Mouse (Mus musculus) bone marrow, adult 2 months (tissue): Measurements from ENCODE around the gene Ncor1. TPM values are rescaled to one million over a fixed set of nuclear protein-coding genes. Genes with fewer than 3 reads are reported as not detected.
"Not testable (repeated sequence)": the region's sequence is repeated elsewhere in the genome, so short reads cannot be mapped to it uniquely, and the experiment has no call there.

Source experiments
- H3K27ac ChIP-seq: fragments of 200-500 bp; 2 replicates; pipeline ENCODE4 v1.5.1; 2012; ENCODE audit warnings: low read depth, mild to moderate bottlenecking, control low read depth, inconsistent platforms, low read length; ENCODE audit not compliant: control insufficient read depth, poor library complexity, insufficient read depth
- H3K4me1 ChIP-seq: fragments of 200-500 bp; 2 replicates; pipeline ENCODE4 v1.6.1; 2011; ENCODE audit warnings: low read length; ENCODE audit not compliant: control insufficient read depth, insufficient read depth
- H3K4me3 ChIP-seq: fragments of 200-500 bp; replicated peaks from 2 replicates; pipeline ENCODE3; 2011; ENCODE audit warnings: mild to moderate bottlenecking, low read depth, low read length, control low read depth; ENCODE audit not compliant: control insufficient read depth
- CTCF ChIP-seq: fragments of 200-500 bp; IDR thresholded peaks from 2 replicates; pipeline ENCODE4 v1.5.1; 2011; ENCODE audit warnings: low read length, control low read depth; ENCODE audit not compliant: control insufficient read depth, insufficient read depth
- POLR2A ChIP-seq: fragments of 200-500 bp; IDR thresholded peaks from 2 replicates; pipeline ENCODE4 v1.6.1; 2011; ENCODE audit warnings: low read depth, mild to moderate bottlenecking, control low read depth, low read length, borderline replicate concordance; ENCODE audit not compliant: control insufficient read depth
- WGBS: fragments of 180-500 bp; shearing (Covaris S2); methylation state at CpG from one replicate; pipeline ENCODE4 v1.1.7; 2018; 5-methylcytosine and 5-hydroxymethylcytosine counted together
- polyA plus RNA-seq: library from polyadenylated mRNA; stranded (reverse); fragments of >200 nt; gene quantifications from 2 replicates; pipeline ENCODE4 v1.2.4, GENCODE M21; 2011; ENCODE audit warnings: low replicate concordance; ENCODE audit not compliant: missing spikeins, insufficient read depth, insufficient read length

Ncor1 gene
- polyA plus RNA-seq, 1 experiment, result 172 TPM

- 88% methylated on average over 6 of the region's 6 CpGs for WGBS
Observed at GRCm38 (mm10) chr11:62493701-62494100, 35.4 kb upstream of the Ncor1 start.

GRCm38 (mm10) chr11:62487540-62488350 lies 29.4 kb upstream of the Ncor1 start:
- TF ChIP-seq CTCF (no peak), POLR2A (no peak)
- 91% methylated on average over 10 of the region's 10 CpGs for WGBS
- Histone ChIP-seq H3K4me1 (no peaks in the 10 kb centered on the region; the same call in 1 of the 2 replicates), H3K4me3 (no peak overlapping the region), H3K27ac (no peak overlapping the region)

More at GRCm38 (mm10) chr11:62493701-62494100, 35.4 kb upstream of the Ncor1 start:
- Histone ChIP-seq H3K4me3 (no peak overlapping the region), H3K4me1 (peaks cover 3% of the 10 kb centered on the region), H3K27ac (no peak overlapping the region)
- TF ChIP-seq POLR2A (no peak), CTCF (no peak)

GRCm38 (mm10) chr11:62486949-62487348 lies 28.6 kb upstream of the Ncor1 start:
- WGBS, result 65% methylated on average over 1 of the region's 1 CpGs
- Histone ChIP-seq H3K4me3 (no peak overlapping the region), H3K4me1 (no peaks in the 10 kb centered on the region; the same call in 1 of the 2 replicates), H3K27ac (no peak overlapping the region)
- TF ChIP-seq POLR2A (no peak), CTCF (no peak)

- Histone ChIP-seq H3K4me3 (no peak overlapping the region), H3K4me1 (no peaks in the 10 kb centered on the region), H3K27ac (no peak overlapping the region)
- WGBS, result 75% methylated on average over 5 of the region's 5 CpGs
- no peak for TF ChIP-seq CTCF
- TF ChIP-seq POLR2A, result no peak
Observed at GRCm38 (mm10) chr11:62479581-62479980, 21.2 kb upstream of the Ncor1 start.

GRCm38 (mm10) chr11:62478931-62479330 lies 20.6 kb upstream of the Ncor1 start:
- TF ChIP-seq CTCF (no peak), POLR2A (no peak)
- 11% methylated on average over 6 of the region's 6 CpGs for WGBS

GRCm38 (mm10) chr11:62476156-62476555 lies 17.8 kb upstream of the Ncor1 start:
- Histone ChIP-seq H3K4me1 (no peaks in the 10 kb centered on the region; the same call in 1 of the 2 replicates), H3K4me3 (no peak overlapping the region), H3K27ac (no peak overlapping the region)
- TF ChIP-seq POLR2A (no peak), CTCF (no peak)
- WGBS, result 93% methylated on average over 4 of the region's 4 CpGs

More at GRCm38 (mm10) chr11:62478931-62479330, 20.6 kb upstream of the Ncor1 start:
- Histone ChIP-seq H3K27ac (no peak overlapping the region), H3K4me3 (no peak overlapping the region), H3K4me1 (no peaks in the 10 kb centered on the region)

GRCm38 (mm10) chr11:62473516-62473915 lies 15.2 kb upstream of the Ncor1 start:
- peaks cover 1% of the 10 kb centered on the region; the same call in 1 of the 2 replicates for H3K4me1 ChIP-seq
- no peak overlapping the region for H3K4me3 ChIP-seq
- 96% methylated on average over 5 of the region's 5 CpGs for WGBS
- no peak overlapping the region for H3K27ac ChIP-seq
- TF ChIP-seq CTCF, result no peak
- no peak for TF ChIP-seq POLR2A

GRCm38 (mm10) chr11:62470451-62470850 lies 12.1 kb upstream of the Ncor1 start:
- Histone ChIP-seq H3K4me1 (peaks cover 3% of the 10 kb centered on the region; the same call in 1 of the 2 replicates), H3K27ac (no peak overlapping the region; the same call in 1 of the 2 replicates)
- WGBS, result 31% methylated on average over 6 of the region's 6 CpGs

GRCm38 (mm10) chr11:62467289-62467688 lies 8.9 kb upstream of the Ncor1 start:
- not testable (repeated sequence) for H3K4me3 ChIP-seq, H3K27ac ChIP-seq, H3K4me1 ChIP-seq

More at GRCm38 (mm10) chr11:62470451-62470850, 12.1 kb upstream of the Ncor1 start:
- TF ChIP-seq CTCF (no peak), POLR2A (no peak)
- H3K4me3 ChIP-seq, result no peak overlapping the region
